Mouse (Mus musculus) hindbrain, embryonic 11.5 days (tissue): ENCODE results near the gene Acta2. TPM values are rescaled to one million over a fixed set of nuclear protein-coding genes. Genes with fewer than 3 reads are reported as not detected.

ENCODE experiments used
- ATAC-seq: fragments of 200-750 bp; cut with Nextera tagmentation; 2 replicates; pipeline ENCODE4 v1.8.0; 2017; ENCODE audit warnings: mild to moderate bottlenecking, moderate TSS enrichment, moderate library complexity; ENCODE audit not compliant: low FRiP score
- DNase-seq: peaks from one replicate; pipeline ENCODE4 v3.0.0-alpha.2; 2015; ENCODE audit warnings: low spot score
- H3K27ac ChIP-seq: fragments of 300-500 bp; sonication (generic); 2 replicates; pipeline ENCODE4 v1.5.1; 2014; ENCODE audit warnings: mild to moderate bottlenecking, low read depth, low read length
- H3K27me3 ChIP-seq: fragments of 300-500 bp; sonication (generic); 2 replicates; pipeline ENCODE4 v1.6.1; 2014; ENCODE audit warnings: mild to moderate bottlenecking, low read length, moderate library complexity, mixed read lengths; ENCODE audit not compliant: control insufficient read depth, insufficient read depth
- H3K36me3 ChIP-seq: fragments of 300-500 bp; sonication (generic); 2 replicates; pipeline ENCODE4 v1.6.1; 2014; ENCODE audit warnings: mild to moderate bottlenecking, low read length, moderate library complexity, mixed read lengths; ENCODE audit not compliant: control insufficient read depth, insufficient read depth
- H3K4me1 ChIP-seq: fragments of 300-500 bp; sonication (generic); replicated peaks from 2 replicates; pipeline ENCODE4 v1.6.1; 2014; ENCODE audit warnings: low read length, mixed read lengths; ENCODE audit not compliant: control insufficient read depth, insufficient read depth
- H3K4me2 ChIP-seq: fragments of 300-500 bp; sonication (generic); replicated peaks from 2 replicates; pipeline ENCODE4 v1.6.1; 2014; ENCODE audit warnings: mild to moderate bottlenecking, low read depth, low read length
- H3K4me3 ChIP-seq: fragments of 300-500 bp; sonication (generic); 2 replicates; pipeline ENCODE4 v1.5.1; 2014; ENCODE audit warnings: low read depth, low read length
- H3K9ac ChIP-seq: fragments of 300-500 bp; sonication (generic); 2 replicates; pipeline ENCODE4 v1.6.1; 2014; ENCODE audit warnings: low read depth, low read length
- H3K9me3 ChIP-seq: fragments of 300-500 bp; sonication (generic); 2 replicates; pipeline ENCODE4 v1.6.1; 2016; ENCODE audit warnings: low read length; ENCODE audit not compliant: control insufficient read depth
- WGBS: fragments of 180-500 bp; shearing (Covaris S2); extraction: QIAGEN DNeasy Blood & Tissue Kit; methylation state at CpG from one replicate; pipeline ENCODE4 v1.1.7; 2014; 5-methylcytosine and 5-hydroxymethylcytosine counted together
- polyA plus RNA-seq: library from polyadenylated mRNA; unstranded; fragments of >200 nt; fragmentation: Nextera tagmentation; extraction: Ambion mirVana; gene quantifications from 2 replicates; pipeline ENCODE4 v1.2.1, GENCODE M21; 2014

Acta2 gene
- polyA plus RNA-seq, 1 experiment from 2014 or later, result 36.8 TPM

DNA sequence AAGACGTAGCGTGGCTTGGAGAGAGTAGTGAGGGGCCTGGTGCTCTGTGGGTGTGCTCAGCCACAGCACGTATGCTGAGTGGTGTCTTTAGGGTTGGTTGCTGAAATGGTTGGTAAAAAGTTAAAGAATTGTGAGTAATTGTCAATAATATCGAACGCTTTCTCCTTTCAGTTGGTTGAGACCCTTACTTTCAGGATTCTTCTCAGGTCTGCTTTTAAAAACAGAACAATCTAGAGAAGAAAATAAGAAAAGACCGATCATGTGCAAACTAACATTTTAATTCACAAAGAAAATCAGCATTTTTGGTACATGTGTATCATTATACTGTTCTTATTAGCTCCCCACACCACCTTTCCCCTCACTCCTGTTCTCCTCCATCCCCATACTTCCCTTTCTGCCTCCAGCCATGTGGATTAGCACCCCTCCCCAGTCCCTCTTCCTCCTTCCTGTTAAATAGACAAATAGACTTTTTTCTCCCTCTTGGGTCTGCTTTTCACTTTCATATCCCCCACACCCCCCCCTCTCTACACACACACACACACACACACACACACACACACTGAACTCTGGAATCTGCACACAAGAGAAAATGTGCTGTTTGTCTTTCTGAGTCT is 61.2 kb downstream of the Acta2 start:
- Histone ChIP-seq H3K9me3 (no peaks in the 10 kb centered on the region), H3K36me3 (no peaks in the 10 kb centered on the region), H3K4me3 (no peak overlapping the region), H3K4me1 (no peaks in the 10 kb centered on the region), H3K9ac (no peak overlapping the region), H3K27ac (no peak overlapping the region), H3K27me3 (0 out of 2 replicates have a peak, but pooled peaks cover 2% of the 10 kb centered on the region), H3K4me2 (no peak overlapping the region)
- WGBS, result 84% methylated on average over 6 of the region's 6 CpGs
- DNase-seq (no peak), ATAC-seq (no peak)

GRCm38 (mm10) chr19:34193683-34194082 is 61.7 kb downstream of the Acta2 start:
- H3K4me3 ChIP-seq, result no peak overlapping the region
- H3K4me2 ChIP-seq, result peak overlapping the region; percentile 94
- H3K27ac ChIP-seq, result no peak overlapping the region
- no peaks in the 10 kb centered on the region for H3K9me3 ChIP-seq
- 56% methylated on average over 9 of the region's 9 CpGs for WGBS
- H3K4me1 ChIP-seq, result no peaks in the 10 kb centered on the region
- DNase-seq (no peak), ATAC-seq (no peak)
- H3K36me3 ChIP-seq, result no peaks in the 10 kb centered on the region
- H3K9ac ChIP-seq, result no peak overlapping the region
- 0 out of 2 replicates have a peak, but pooled peaks cover 2% of the 10 kb centered on the region for H3K27me3 ChIP-seq

DNA sequence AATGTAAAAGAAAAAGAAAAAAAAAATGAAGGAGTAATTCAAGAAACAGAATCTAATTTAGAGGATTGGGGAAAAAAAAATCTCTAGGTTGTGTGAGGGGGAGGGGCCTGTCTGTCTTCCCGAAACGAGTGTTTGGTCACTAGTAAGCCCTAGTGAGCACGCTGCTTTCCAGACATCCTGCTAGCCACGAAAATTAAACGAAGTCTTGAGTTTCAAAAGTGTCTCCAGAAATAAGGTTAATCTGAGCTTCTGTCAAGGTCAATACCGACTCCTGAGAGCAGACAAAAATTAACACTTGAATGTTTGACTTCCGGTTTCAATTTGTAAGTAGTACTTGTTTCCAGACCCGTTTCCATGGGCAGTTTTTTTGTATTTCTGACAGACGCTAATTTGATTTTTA is 62.2 kb downstream of the Acta2 start:
- DNase-seq (peak; percentile 47), ATAC-seq (no peak)
- H3K36me3 ChIP-seq, result no peaks in the 10 kb centered on the region
- 9% methylated on average over 9 of the region's 9 CpGs for WGBS
- no peaks in the 10 kb centered on the region for H3K9me3 ChIP-seq
- no peaks in the 10 kb centered on the region for H3K4me1 ChIP-seq
- H3K27me3 ChIP-seq, result 0 out of 2 replicates have a peak, but pooled peaks cover 2% of the 10 kb centered on the region
- no peak overlapping the region for H3K27ac ChIP-seq
- H3K4me2 ChIP-seq, result peak overlapping the region; percentile 94
- peak overlapping the region; percentile 63; the same call in 1 of the 2 replicates for H3K4me3 ChIP-seq
- H3K9ac ChIP-seq, result no peak overlapping the region

DNA sequence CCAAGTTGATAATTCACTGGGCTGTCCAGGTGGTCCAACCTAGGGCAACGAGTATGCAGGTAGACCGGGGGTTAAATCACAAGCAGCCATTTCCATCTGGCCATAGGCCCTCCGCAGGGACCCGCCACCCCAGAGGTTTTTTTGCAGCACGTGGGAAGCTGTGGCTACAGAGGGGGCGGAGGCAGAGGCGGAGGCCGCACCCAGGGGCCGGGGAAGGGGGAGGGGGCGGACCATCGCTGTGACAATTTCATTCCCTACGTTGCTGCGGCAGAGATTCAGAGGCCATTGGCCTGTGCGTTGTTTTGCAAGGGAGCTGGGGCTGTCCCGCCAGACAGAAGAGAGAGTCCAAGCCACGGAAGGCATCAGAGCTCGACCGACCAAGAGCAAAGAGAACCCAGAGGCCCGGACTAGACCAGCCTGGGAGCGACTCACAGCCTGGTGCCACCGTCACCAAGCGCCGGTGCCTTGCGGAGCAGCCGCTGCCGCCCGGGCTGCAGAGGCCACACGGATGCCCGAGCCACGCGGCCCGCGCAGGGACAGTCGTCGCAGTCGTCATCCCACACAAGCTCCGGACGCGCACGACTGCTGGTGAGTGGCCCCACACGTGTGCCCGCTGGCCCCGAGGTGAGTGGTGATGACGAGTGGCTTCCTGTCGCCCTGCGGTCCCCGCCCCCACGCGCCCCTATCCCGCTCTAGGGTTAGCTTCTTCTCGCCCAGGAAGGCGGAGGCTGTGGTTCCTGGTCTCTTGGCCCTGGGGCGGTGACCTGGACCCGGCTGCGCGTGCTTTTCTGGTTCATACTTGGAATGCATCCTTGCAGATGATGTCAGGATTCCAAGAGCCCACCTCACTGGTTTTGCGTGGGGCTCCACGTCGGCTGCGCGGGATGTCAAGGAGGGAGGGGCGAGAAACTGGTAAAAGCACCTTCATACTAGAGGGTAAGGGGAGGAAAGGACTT is 63.1 kb downstream of the Acta2 start, which contains the start of gene Stambpl1:
Stambpl1 (plus strand) TSS at position 222 of the 956 bp plus-strand sequence.
- H3K4me3 ChIP-seq, result peak within 1 kb of the TSS; percentile 63
- no peaks in the 10 kb centered on the region for H3K9me3 ChIP-seq
- peak within 1 kb of the TSS; percentile 62 for H3K9ac ChIP-seq
- ATAC-seq, result peak; percentile 89
- H3K27ac ChIP-seq, result no peak within 1 kb of the TSS
- H3K36me3 ChIP-seq, result no peaks in the 10 kb centered on the region
- peak; percentile 69 for DNase-seq
- H3K27me3 ChIP-seq, result 0 out of 2 replicates have a peak, but pooled peaks cover 2% of the 10 kb centered on the region
- WGBS, result under 1% methylated on average over 61 of the region's 62 CpGs
- H3K4me1 ChIP-seq, result no peaks in the 10 kb centered on the region
- H3K4me2 ChIP-seq, result peak within 1 kb of the TSS; percentile 94

GRCm38 (mm10) chr19:34191645-34192007 is 63.8 kb downstream of the Acta2 start:
- Histone ChIP-seq H3K9me3 (no peaks in the 10 kb centered on the region), H3K36me3 (no peaks in the 10 kb centered on the region), H3K27ac (no peak overlapping the region), H3K9ac (no peak overlapping the region), H3K27me3 (0 out of 2 replicates have a peak, but pooled peaks cover 2% of the 10 kb centered on the region), H3K4me2 (peak overlapping the region; percentile 94), H3K4me3 (peak overlapping the region; percentile 63), H3K4me1 (no peaks in the 10 kb centered on the region)
- ATAC-seq, result peak; percentile 48; the same call in 1 of the 2 replicates
- WGBS, result 31% methylated on average over 10 of the region's 10 CpGs
- no peak for DNase-seq

Other genes starting within 250 kb of the Acta2 start
- not detected in 2 replicates for gene Lipk, start 247.3 kb downstream of the Acta2 start, polyA plus RNA-seq
- not detected in 2 replicates for gene Lipn, start 188.2 kb downstream of the Acta2 start, polyA plus RNA-seq
- gene Lipm, start 154.7 kb downstream of the Acta2 start, polyA plus RNA-seq, result not detected in 2 replicates
- gene Ankrd22, start 89.5 kb downstream of the Acta2 start, polyA plus RNA-seq, result not detected in 2 replicates
- 3.6 and 4.0 TPM in 2 replicates for gene Stambpl1, start 63.4 kb downstream of the Acta2 start, polyA plus RNA-seq
- 0.49 and 1.2 TPM in 2 replicates for gene Fas, start 35.1 kb upstream of the Acta2 start, polyA plus RNA-seq
- 0.42 and 1.0 TPM in 2 replicates for gene Ch25h, start 219.6 kb upstream of the Acta2 start, polyA plus RNA-seq